Mouse (Mus musculus) C2C12 (cell line): Measurements from ENCODE around the gene Cacnb4. TPM values are rescaled to one million over a fixed set of nuclear protein-coding genes. Genes with fewer than 3 reads are reported as not detected.

Experiments used
- H3K27me3 ChIP-seq: one replicate; pipeline ENCODE4 v1.6.1; 2011; ENCODE audit not compliant: control insufficient read depth, insufficient read depth, insufficient read length
- H3K36me3 ChIP-seq: one replicate; pipeline ENCODE4 v1.6.1; 2011; ENCODE audit not compliant: control insufficient read depth, insufficient read depth
- H3K4me3 ChIP-seq: one replicate; pipeline ENCODE4 v1.5.1; 2011; ENCODE audit warnings: mild to moderate bottlenecking, control low read depth; ENCODE audit not compliant: poor library complexity, insufficient read depth, severe bottlenecking
- H3K79me2 ChIP-seq: one replicate; pipeline ENCODE4 v1.6.1; 2011; ENCODE audit not compliant: control insufficient read depth, insufficient read depth
- H3K79me3 ChIP-seq: one replicate; pipeline ENCODE4 v1.6.1; 2011; ENCODE audit warnings: low read depth, control low read depth
- H3ac ChIP-seq: one replicate; pipeline ENCODE3; 2011; ENCODE audit warnings: low read depth; ENCODE audit not compliant: control insufficient read depth, insufficient read length
- CEBPB ChIP-seq: IDR thresholded peaks from one replicate; pipeline ENCODE4 v1.6.1; 2011; ENCODE audit warnings: low read depth, mild to moderate bottlenecking, control low read depth, moderate library complexity
- CTCF ChIP-seq: IDR thresholded peaks from one replicate; pipeline ENCODE4 v1.5.1; 2011; ENCODE audit not compliant: control insufficient read depth, insufficient read depth, insufficient read length
- FOSL1 ChIP-seq: IDR thresholded peaks from one replicate; pipeline ENCODE4 v1.8.0; 2011; ENCODE audit warnings: mild to moderate bottlenecking, low read length; ENCODE audit not compliant: poor library complexity, insufficient read depth, severe bottlenecking
- MAX ChIP-seq: IDR thresholded peaks from one replicate; pipeline ENCODE4 v1.6.1; 2011; ENCODE audit warnings: mild to moderate bottlenecking, control low read depth
- MYOD1 ChIP-seq: IDR thresholded peaks from one replicate; pipeline ENCODE4 v1.6.1; 2011; ENCODE audit warnings: low read depth; ENCODE audit not compliant: control insufficient read depth, insufficient read length
- MYOG ChIP-seq: IDR thresholded peaks from one replicate; pipeline ENCODE4 v1.6.1; 2011; ENCODE audit not compliant: control insufficient read depth, insufficient read length; ENCODE audit errors: extremely low read depth
- USF1 ChIP-seq: IDR thresholded peaks from one replicate; pipeline ENCODE4 v1.6.1; 2011; ENCODE audit warnings: low read depth, mild to moderate bottlenecking, control low read depth, moderate library complexity
- polyA plus RNA-seq: library from polyadenylated mRNA; unstranded; fragments of >200 nt; fragmentation: generic; extraction: Trizol; gene quantifications from one replicate; pipeline ENCODE4 v1.2.1, GENCODE M21; 2012; ENCODE audit warnings: missing spikeins

Cacnb4 gene
- polyA plus RNA-seq, 1 experiment, result 0.01 TPM

DNA sequence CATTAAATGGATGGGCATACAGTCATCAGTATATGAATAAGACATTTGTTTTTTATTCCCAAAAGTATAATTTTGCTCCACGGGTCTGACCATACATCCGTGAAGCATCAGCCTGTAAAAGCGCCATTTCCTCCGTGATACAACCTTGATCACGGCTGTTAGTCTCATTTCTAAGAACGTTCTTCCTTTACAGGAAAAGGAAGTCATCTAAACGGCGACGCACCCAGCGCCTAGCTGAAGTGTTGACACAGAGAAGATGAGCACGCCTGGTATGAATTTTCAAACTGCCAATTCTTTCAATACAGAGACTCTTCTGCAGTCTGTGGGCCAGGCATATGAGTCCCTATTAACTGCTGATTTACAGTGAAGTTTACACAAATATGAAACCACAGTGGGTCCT lies 106.5 kb downstream of the Cacnb4 start:
- no peaks in the 10 kb centered on the region for H3K79me3 ChIP-seq
- no peaks in the 10 kb centered on the region for H3K36me3 ChIP-seq
- no peak overlapping the region for H3ac ChIP-seq
- no peak for TF ChIP-seq USF1
- TF ChIP-seq MYOD1, result no peak
- TF ChIP-seq MYOG, result no peak
- no peak for TF ChIP-seq MAX
- no peak for TF ChIP-seq CTCF
- TF ChIP-seq FOSL1, result no peak
- no peak for TF ChIP-seq CEBPB
- no peak overlapping the region for H3K4me3 ChIP-seq
- H3K79me2 ChIP-seq, result no peaks in the 10 kb centered on the region
- no peaks in the 10 kb centered on the region for H3K27me3 ChIP-seq

- TF ChIP-seq MYOG (no peak), MAX (no peak), CTCF (no peak)
- no peaks in the 10 kb centered on the region for H3K79me2 ChIP-seq
- no peak overlapping the region for H3ac ChIP-seq
- no peaks in the 10 kb centered on the region for H3K36me3 ChIP-seq
- no peaks in the 10 kb centered on the region for H3K79me3 ChIP-seq
- H3K4me3 ChIP-seq, result no peak overlapping the region
- H3K27me3 ChIP-seq, result no peaks in the 10 kb centered on the region
Observed at GRCm38 (mm10) chr2:52568131-52568530, 108.5 kb downstream of the Cacnb4 start.

DNA sequence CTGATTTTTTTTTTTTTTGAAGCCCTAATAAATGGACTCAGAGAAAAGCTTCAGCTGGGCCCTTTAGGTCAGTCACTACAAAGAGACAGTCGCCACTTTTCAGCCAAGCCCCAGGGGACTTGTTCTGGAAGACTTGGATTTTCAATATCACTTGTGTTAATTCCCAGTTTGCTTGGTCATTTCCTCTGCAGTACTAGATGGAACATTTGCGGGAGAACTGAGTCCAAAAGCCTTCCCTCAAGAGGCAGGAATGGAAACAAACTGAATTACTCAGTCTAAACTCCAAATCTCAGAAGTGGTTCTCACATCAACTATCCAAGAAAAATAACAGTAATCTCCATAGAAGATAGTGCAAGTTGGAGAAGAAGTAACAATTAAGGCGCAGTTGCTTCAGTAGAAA lies 109.2 kb downstream of the Cacnb4 start:
- Histone ChIP-seq H3K36me3 (no peaks in the 10 kb centered on the region), H3K4me3 (no peak overlapping the region), H3K79me3 (no peaks in the 10 kb centered on the region), H3K79me2 (no peaks in the 10 kb centered on the region), H3ac (no peak overlapping the region), H3K27me3 (no peaks in the 10 kb centered on the region)
- TF ChIP-seq CTCF (no peak), MYOD1 (no peak), USF1 (no peak), FOSL1 (no peak), MYOG (no peak), CEBPB (no peak), MAX (no peak)

- Histone ChIP-seq H3K4me3 (no peak overlapping the region), H3K27me3 (no peaks in the 10 kb centered on the region), H3K79me2 (no peaks in the 10 kb centered on the region), H3K79me3 (no peaks in the 10 kb centered on the region), H3K36me3 (no peaks in the 10 kb centered on the region), H3ac (no peak overlapping the region)
- no peak for TF ChIP-seq MYOD1
- TF ChIP-seq CEBPB, result no peak
- no peak for TF ChIP-seq USF1
- TF ChIP-seq MAX, result no peak
- TF ChIP-seq MYOG, result no peak
- TF ChIP-seq CTCF, result no peak
- no peak for TF ChIP-seq FOSL1
Observed at GRCm38 (mm10) chr2:52563277-52563676, 113.4 kb downstream of the Cacnb4 start.

DNA sequence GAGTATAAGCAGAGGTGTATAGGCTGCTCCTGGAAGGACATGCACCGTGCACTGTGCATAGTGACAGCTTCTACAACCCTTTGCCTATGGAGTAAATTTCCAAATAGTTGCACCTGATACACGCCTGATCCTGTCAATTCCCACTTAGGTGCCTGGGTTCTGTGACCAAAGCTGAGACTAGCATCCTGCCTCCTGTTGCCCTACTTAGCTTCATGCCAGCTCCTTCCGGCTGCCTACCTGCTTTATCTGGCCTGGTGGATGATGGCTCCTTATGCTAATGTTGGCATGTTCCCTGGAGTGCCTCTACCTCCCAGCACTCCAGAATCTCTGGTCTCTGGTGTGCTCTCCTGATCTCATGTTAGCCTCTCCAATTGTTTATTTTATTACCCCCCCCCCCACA lies 114.3 kb downstream of the Cacnb4 start:
- Histone ChIP-seq H3K4me3 (no peak overlapping the region), H3K79me3 (no peaks in the 10 kb centered on the region), H3K36me3 (no peaks in the 10 kb centered on the region), H3K27me3 (no peaks in the 10 kb centered on the region), H3ac (no peak overlapping the region), H3K79me2 (no peaks in the 10 kb centered on the region)
- TF ChIP-seq USF1, result no peak
- TF ChIP-seq CTCF, result no peak
- no peak for TF ChIP-seq MYOG
- TF ChIP-seq CEBPB, result no peak
- TF ChIP-seq FOSL1, result no peak
- TF ChIP-seq MAX, result no peak
- no peak for TF ChIP-seq MYOD1

DNA sequence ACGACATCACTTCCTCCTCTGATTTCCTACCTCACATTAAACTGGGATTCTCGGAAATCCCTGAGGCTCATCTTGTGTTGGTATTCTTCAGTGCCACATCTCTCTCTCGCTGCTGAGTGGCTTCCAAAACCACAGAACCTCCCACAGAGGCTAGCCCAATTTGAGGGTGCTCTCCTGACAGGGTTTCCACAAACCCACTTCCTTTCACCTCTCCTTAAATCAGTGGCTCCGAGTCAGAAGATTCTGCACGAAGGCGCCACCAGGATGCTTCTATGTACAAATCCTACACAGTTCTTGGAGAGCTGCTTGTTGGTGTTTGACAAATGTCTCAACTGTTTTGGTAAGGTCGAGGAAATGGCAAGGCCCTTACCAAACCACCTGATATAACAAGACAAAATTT lies 115.5 kb downstream of the Cacnb4 start:
- Histone ChIP-seq H3K79me3 (no peaks in the 10 kb centered on the region), H3K27me3 (no peaks in the 10 kb centered on the region), H3K36me3 (no peaks in the 10 kb centered on the region), H3ac (no peak overlapping the region), H3K4me3 (no peak overlapping the region), H3K79me2 (no peaks in the 10 kb centered on the region)
- no peak for TF ChIP-seq MYOG
